Mouse (Mus musculus): ENCODE data around the gene Rraga. TPM values are rescaled to one million over a fixed set of nuclear protein-coding genes. Genes with fewer than 3 reads are reported as not detected.

The Rraga gene
- 19.9 and 33.1 TPM in 2 replicates for polyA plus RNA-seq (2011; ENCODE audit: insufficient read depth, insufficient read length, low replicate concordance, missing spikeins)

DNA sequence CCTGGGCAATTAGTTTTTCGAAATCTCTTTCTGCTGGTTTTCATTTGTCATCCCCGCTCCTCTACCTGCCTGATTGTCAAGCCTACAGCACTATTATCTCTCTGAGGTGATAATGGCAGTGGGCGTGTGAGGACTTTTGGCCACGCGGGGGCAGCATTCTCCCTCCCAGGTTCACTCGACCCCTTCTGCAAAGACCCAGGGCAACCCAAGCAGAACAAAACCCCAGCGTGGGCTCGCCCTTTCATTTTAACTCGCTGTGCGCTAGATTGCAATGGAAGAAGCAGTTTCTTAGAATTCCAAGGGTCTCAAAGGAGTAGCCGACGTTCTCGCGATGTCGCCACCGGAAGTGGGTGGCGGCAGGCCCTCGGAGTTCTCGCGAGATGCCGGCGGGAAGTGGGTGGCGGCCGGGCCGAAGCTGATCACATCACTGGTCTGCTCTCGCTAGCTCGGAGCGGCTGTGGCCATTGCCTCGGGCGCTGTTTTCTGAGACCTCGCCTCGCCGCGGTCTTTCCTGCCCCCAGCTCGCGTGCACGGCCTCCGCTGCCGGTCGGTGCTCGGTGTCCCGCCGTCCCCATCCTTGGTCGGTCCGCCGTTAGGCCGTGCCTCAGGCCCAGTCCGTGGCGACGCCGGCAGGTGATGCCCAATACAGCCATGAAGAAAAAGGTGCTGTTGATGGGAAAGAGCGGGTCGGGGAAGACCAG, at the start of gene Rraga:
Gene Rraga (plus strand): TSS at position 386 of the 701 bp plus-strand sequence.
- peaks cover 3% of the 10 kb centered on the region; the same call in 1 of the 2 replicates for H3K4me1 ChIP-seq (ENCODE audit: control insufficient read depth, insufficient read depth, low read length)
- peak within 1 kb of the TSS; percentile 88 for H3K4me3 ChIP-seq (replicated peaks; ENCODE audit: control insufficient read depth, low read depth, low read length)
- under 1% methylated on average over 53 of the region's 53 CpGs for WGBS

DNA sequence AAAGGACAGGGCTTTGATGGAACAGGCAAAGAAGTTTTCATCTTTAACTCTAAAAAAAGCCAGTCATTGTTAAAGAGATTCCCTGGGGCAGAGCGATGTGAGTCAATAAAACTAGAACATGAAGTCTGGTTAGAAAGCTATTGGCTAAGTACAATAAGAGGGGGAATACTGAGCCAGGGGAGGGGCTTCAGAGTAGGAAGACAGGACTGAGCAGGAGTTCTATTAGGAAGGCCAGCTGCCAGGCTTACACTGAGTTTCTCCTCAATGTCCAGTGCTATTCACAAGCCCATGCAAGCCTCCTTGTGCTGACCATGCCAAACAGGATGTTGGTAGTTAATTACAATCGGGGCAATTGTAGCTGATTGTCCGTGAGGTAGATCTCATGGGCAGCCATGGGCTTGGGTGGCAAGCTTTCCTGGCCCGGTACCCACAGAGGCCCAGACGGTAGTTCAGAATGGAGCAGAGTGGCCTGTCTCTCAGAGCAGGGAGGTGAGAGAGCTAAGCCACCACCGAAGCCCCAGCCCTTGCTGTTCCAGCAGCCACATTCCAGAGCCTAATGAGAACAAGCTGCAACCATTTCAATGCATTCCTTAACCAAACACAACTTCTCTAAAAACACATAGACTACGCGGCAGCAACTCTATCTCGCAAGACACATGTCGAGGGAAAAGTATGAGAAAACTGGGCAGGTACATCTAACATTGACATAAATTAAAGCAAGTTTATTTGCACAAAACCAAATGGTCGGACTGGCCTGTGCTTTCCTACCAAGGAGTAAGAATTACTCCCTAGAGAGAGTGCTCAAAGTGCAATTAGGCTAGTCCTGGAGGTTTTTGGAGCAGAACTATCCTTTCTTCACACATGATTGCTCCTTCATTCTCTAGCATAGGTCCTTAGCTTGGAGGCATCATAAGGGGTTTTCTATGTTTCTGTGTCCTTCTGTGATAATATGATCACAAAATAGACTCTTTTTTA, 48.0 kb upstream of the Rraga start:
- TF ChIP-seq CTCF (IDR thresholded peaks at IDR 0.05; ENCODE audit: control insufficient read depth, insufficient read depth, low read length), result no peak
- H3K27ac ChIP-seq (ENCODE audit: control insufficient read depth, insufficient read depth, low read depth, low read length, poor library complexity), result no peak overlapping the region
- 75% methylated on average over 11 of the region's 11 CpGs for WGBS

More for the DNA sequence above, at the start of gene Rraga:
- TF ChIP-seq CTCF (IDR thresholded peaks at IDR 0.05; ENCODE audit: control insufficient read depth, insufficient read depth, low read length), result peak; percentile 86
- TF ChIP-seq POLR2A (IDR thresholded peaks at IDR 0.05; ENCODE audit: borderline replicate concordance, control insufficient read depth, low read depth, low read length), result peak; percentile 98
- H3K27ac ChIP-seq (ENCODE audit: control insufficient read depth, insufficient read depth, low read depth, low read length, poor library complexity), result peak within 1 kb of the TSS; percentile 96

GRCm38 (mm10) chr4:86529161-86529560, 46.3 kb upstream of the Rraga start:
- WGBS, result 71% methylated on average over 6 of the region's 6 CpGs

More for the DNA sequence above, 48.0 kb upstream of the Rraga start:
- no peak overlapping the region for H3K4me3 ChIP-seq (replicated peaks; ENCODE audit: control insufficient read depth, low read depth, low read length)
- no peaks in the 10 kb centered on the region for H3K4me1 ChIP-seq (ENCODE audit: control insufficient read depth, insufficient read depth, low read length)

DNA sequence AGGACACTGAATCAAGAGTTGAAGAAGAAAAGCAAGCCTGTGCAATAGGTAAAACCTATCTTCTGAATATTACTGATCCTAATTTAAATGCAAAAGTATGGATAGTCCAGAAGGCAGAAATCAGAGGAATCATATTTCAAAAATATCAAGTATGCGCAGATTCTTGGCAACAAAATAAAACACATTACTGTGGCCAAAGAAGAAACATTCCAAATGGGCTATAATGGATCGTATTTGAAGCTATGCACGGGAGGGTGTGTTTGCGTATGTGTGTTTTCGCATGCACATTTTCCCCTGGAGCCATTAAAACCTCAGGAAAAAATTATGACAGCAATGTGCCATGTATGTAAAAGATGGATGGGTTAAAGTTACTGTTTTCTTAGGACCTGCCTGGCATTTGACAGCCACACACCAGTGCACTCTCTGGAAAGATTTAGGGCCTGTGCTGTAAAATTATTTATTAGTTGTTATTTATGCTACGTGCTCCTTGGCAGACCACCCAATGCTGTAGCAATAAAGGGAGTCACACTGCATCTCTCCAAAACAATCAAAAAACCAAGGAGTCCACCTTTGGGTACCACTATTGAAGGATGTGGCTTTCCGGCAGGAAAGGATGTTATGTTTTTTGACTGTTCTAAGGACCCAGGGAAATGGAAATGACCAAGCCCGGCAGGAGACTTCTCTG, 41.9 kb upstream of the Rraga start:
- no peak for TF ChIP-seq CTCF (IDR thresholded peaks at IDR 0.05; ENCODE audit: control insufficient read depth, insufficient read depth, low read length)
- no peak for TF ChIP-seq POLR2A (IDR thresholded peaks at IDR 0.05; ENCODE audit: borderline replicate concordance, control insufficient read depth, low read depth, low read length)
- 82% methylated on average over 8 of the region's 8 CpGs for WGBS
- no peak overlapping the region for H3K4me3 ChIP-seq (replicated peaks; ENCODE audit: control insufficient read depth, low read depth, low read length)
- H3K27ac ChIP-seq (ENCODE audit: control insufficient read depth, insufficient read depth, low read depth, low read length, poor library complexity), result no peak overlapping the region
- H3K4me1 ChIP-seq (ENCODE audit: control insufficient read depth, insufficient read depth, low read length), result no peaks in the 10 kb centered on the region

More at GRCm38 (mm10) chr4:86529161-86529560, 46.3 kb upstream of the Rraga start:
- Histone ChIP-seq H3K4me1 (ENCODE audit: control insufficient read depth, insufficient read depth, low read length) (no peaks in the 10 kb centered on the region), H3K27ac (ENCODE audit: control insufficient read depth, insufficient read depth, low read depth, low read length, poor library complexity) (no peak overlapping the region), H3K4me3 (replicated peaks; ENCODE audit: control insufficient read depth, low read depth, low read length) (no peak overlapping the region)
- TF ChIP-seq POLR2A (IDR thresholded peaks at IDR 0.05; ENCODE audit: borderline replicate concordance, control insufficient read depth, low read depth, low read length) (no peak), CTCF (IDR thresholded peaks at IDR 0.05; ENCODE audit: control insufficient read depth, insufficient read depth, low read length) (no peak)

DNA sequence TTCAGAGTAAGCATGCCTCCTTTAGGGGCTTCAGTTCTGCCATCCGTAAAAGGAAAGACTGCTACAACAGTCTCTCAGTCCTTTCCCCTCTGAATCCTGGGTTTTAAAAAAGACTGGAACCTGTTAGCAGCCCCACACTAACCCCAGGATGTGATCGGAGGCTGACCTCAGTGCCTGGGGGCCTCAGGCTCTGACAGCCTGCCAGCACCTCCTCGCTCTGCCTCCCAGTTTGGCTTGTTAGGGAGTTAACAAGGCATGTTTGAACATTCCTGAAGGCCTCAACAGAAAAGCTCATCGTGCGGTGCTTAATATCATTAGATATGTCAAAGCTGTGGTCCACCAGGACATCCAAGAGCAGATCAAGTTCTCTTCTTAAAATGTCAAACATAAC, 41.4 kb upstream of the Rraga start:
- WGBS, result 83% methylated on average over 5 of the region's 5 CpGs
- no peak overlapping the region for H3K27ac ChIP-seq (ENCODE audit: control insufficient read depth, insufficient read depth, low read depth, low read length, poor library complexity)
- H3K4me1 ChIP-seq (ENCODE audit: control insufficient read depth, insufficient read depth, low read length), result no peaks in the 10 kb centered on the region
- TF ChIP-seq CTCF (IDR thresholded peaks at IDR 0.05; ENCODE audit: control insufficient read depth, insufficient read depth, low read length) (no peak), POLR2A (IDR thresholded peaks at IDR 0.05; ENCODE audit: borderline replicate concordance, control insufficient read depth, low read depth, low read length) (no peak)
- no peak overlapping the region for H3K4me3 ChIP-seq (replicated peaks; ENCODE audit: control insufficient read depth, low read depth, low read length)

- no peak overlapping the region for H3K4me3 ChIP-seq (replicated peaks; ENCODE audit: control insufficient read depth, low read depth, low read length)
- TF ChIP-seq POLR2A (IDR thresholded peaks at IDR 0.05; ENCODE audit: borderline replicate concordance, control insufficient read depth, low read depth, low read length), result no peak
- TF ChIP-seq CTCF (IDR thresholded peaks at IDR 0.05; ENCODE audit: control insufficient read depth, insufficient read depth, low read length), result 0 out of 2 replicates have a peak, but pooled peaks have one; percentile 19
- WGBS, result 17% methylated on average over 4 of the region's 4 CpGs
- H3K27ac ChIP-seq (ENCODE audit: control insufficient read depth, insufficient read depth, low read depth, low read length, poor library complexity), result no peak overlapping the region
- no peaks in the 10 kb centered on the region for H3K4me1 ChIP-seq (ENCODE audit: control insufficient read depth, insufficient read depth, low read length)
Observed at GRCm38 (mm10) chr4:86537972-86538371, 37.5 kb upstream of the Rraga start.

GRCm38 (mm10) chr4:86538936-86539335, 36.5 kb upstream of the Rraga start:
- Histone ChIP-seq H3K4me1 (ENCODE audit: control insufficient read depth, insufficient read depth, low read length) (no peaks in the 10 kb centered on the region), H3K4me3 (replicated peaks; ENCODE audit: control insufficient read depth, low read depth, low read length) (no peak overlapping the region), H3K27ac (ENCODE audit: control insufficient read depth, insufficient read depth, low read depth, low read length, poor library complexity) (no peak overlapping the region)
- TF ChIP-seq CTCF (IDR thresholded peaks at IDR 0.05; ENCODE audit: control insufficient read depth, insufficient read depth, low read length) (no peak), POLR2A (IDR thresholded peaks at IDR 0.05; ENCODE audit: borderline replicate concordance, control insufficient read depth, low read depth, low read length) (no peak)
- 85% methylated on average over 5 of the region's 5 CpGs for WGBS
